Mouse (Mus musculus): Measurements from ENCODE around the gene Gata3. TPM values are rescaled to one million over a fixed set of nuclear protein-coding genes. Genes with fewer than 3 reads are reported as not detected.

The Gata3 gene
- not detected in 2 replicates for polyA plus RNA-seq (2012; ENCODE audit: insufficient read depth, insufficient read length, low replicate concordance, missing spikeins)

GRCm38 (mm10) chr2:9889651-9890183 is at the start of gene Gata3:
Gene Gata3, minus strand, starts transcription at chr2:9890034.
- Histone ChIP-seq H3K4me1 (ENCODE audit: control insufficient read depth, insufficient read depth, low read length) (peaks cover 4% of the 10 kb centered on the region; the same call in 1 of the 2 replicates), H3K27ac (ENCODE audit: insufficient read depth, low read depth, low read length) (no peak within 1 kb of the TSS), H3K4me3 (ENCODE audit: insufficient read depth, low read depth, low read length) (no peak within 1 kb of the TSS)
- WGBS: 4% methylated on average over 23 of the region's 23 CpGs
- TF ChIP-seq POLR2A (IDR thresholded peaks at IDR 0.05; ENCODE audit: insufficient read depth, low read depth, low read length): no peak
- no peak for TF ChIP-seq CTCF (IDR thresholded peaks at IDR 0.05; ENCODE audit: insufficient read depth, low read depth, low read length)

GRCm38 (mm10) chr2:9939250-9939649 is 49.4 kb upstream of the Gata3 start:
- no peaks in the 10 kb centered on the region for H3K4me1 ChIP-seq (ENCODE audit: control insufficient read depth, insufficient read depth, low read length)
- 94% methylated on average over 4 of the region's 4 CpGs for WGBS
- no peak for TF ChIP-seq CTCF (IDR thresholded peaks at IDR 0.05; ENCODE audit: insufficient read depth, low read depth, low read length)
- no peak for TF ChIP-seq POLR2A (IDR thresholded peaks at IDR 0.05; ENCODE audit: insufficient read depth, low read depth, low read length)
- no peak overlapping the region for H3K4me3 ChIP-seq (ENCODE audit: insufficient read depth, low read depth, low read length)
- no peak overlapping the region for H3K27ac ChIP-seq (ENCODE audit: insufficient read depth, low read depth, low read length)

GRCm38 (mm10) chr2:9935965-9936364 is 46.1 kb upstream of the Gata3 start:
- whole genome bisulfite sequencing: 14% methylated on average over 1 of the region's 1 CpGs

GRCm38 (mm10) chr2:9926905-9927283 is 37.1 kb upstream of the Gata3 start:
- 71% methylated on average over 4 of the region's 4 CpGs for WGBS
- Histone ChIP-seq H3K27ac (ENCODE audit: insufficient read depth, low read depth, low read length) (no peak overlapping the region), H3K4me1 (ENCODE audit: control insufficient read depth, insufficient read depth, low read length) (no peaks in the 10 kb centered on the region; the same call in 1 of the 2 replicates), H3K4me3 (ENCODE audit: insufficient read depth, low read depth, low read length) (no peak overlapping the region)
- no peak for TF ChIP-seq POLR2A (IDR thresholded peaks at IDR 0.05; ENCODE audit: insufficient read depth, low read depth, low read length)
- no peak for TF ChIP-seq CTCF (IDR thresholded peaks at IDR 0.05; ENCODE audit: insufficient read depth, low read depth, low read length)

More at GRCm38 (mm10) chr2:9935965-9936364, 46.1 kb upstream of the Gata3 start:
- Histone ChIP-seq H3K4me3 (ENCODE audit: insufficient read depth, low read depth, low read length) (no peak overlapping the region), H3K27ac (ENCODE audit: insufficient read depth, low read depth, low read length) (no peak overlapping the region), H3K4me1 (ENCODE audit: control insufficient read depth, insufficient read depth, low read length) (no peaks in the 10 kb centered on the region)
- TF ChIP-seq CTCF (IDR thresholded peaks at IDR 0.05; ENCODE audit: insufficient read depth, low read depth, low read length) (no peak), POLR2A (IDR thresholded peaks at IDR 0.05; ENCODE audit: insufficient read depth, low read depth, low read length) (no peak)

- H3K27ac ChIP-seq (ENCODE audit: insufficient read depth, low read depth, low read length): no peak overlapping the region
- TF ChIP-seq POLR2A (IDR thresholded peaks at IDR 0.05; ENCODE audit: insufficient read depth, low read depth, low read length) (no peak), CTCF (IDR thresholded peaks at IDR 0.05; ENCODE audit: insufficient read depth, low read depth, low read length) (no peak)
- H3K4me1 ChIP-seq (ENCODE audit: control insufficient read depth, insufficient read depth, low read length): no peaks in the 10 kb centered on the region; the same call in 1 of the 2 replicates
- no peak overlapping the region for H3K4me3 ChIP-seq (ENCODE audit: insufficient read depth, low read depth, low read length)
- 32% methylated on average over 7 of the region's 7 CpGs for WGBS
Observed at GRCm38 (mm10) chr2:9926194-9926904, 36.5 kb upstream of the Gata3 start.

GRCm38 (mm10) chr2:9918691-9919471 is 29.0 kb upstream of the Gata3 start:
- H3K27ac ChIP-seq (ENCODE audit: insufficient read depth, low read depth, low read length): no peak overlapping the region
- 95% methylated on average over 17 of the region's 17 CpGs for WGBS
- TF ChIP-seq POLR2A (IDR thresholded peaks at IDR 0.05; ENCODE audit: insufficient read depth, low read depth, low read length) (no peak), CTCF (IDR thresholded peaks at IDR 0.05; ENCODE audit: insufficient read depth, low read depth, low read length) (no peak)
- no peaks in the 10 kb centered on the region for H3K4me1 ChIP-seq (ENCODE audit: control insufficient read depth, insufficient read depth, low read length)
- H3K4me3 ChIP-seq (ENCODE audit: insufficient read depth, low read depth, low read length): no peak overlapping the region

- Histone ChIP-seq H3K4me1 (ENCODE audit: control insufficient read depth, insufficient read depth, low read length) (no peaks in the 10 kb centered on the region), H3K4me3 (ENCODE audit: insufficient read depth, low read depth, low read length) (no peak overlapping the region), H3K27ac (ENCODE audit: insufficient read depth, low read depth, low read length) (no peak overlapping the region)
- TF ChIP-seq CTCF (IDR thresholded peaks at IDR 0.05; ENCODE audit: insufficient read depth, low read depth, low read length) (no peak), POLR2A (IDR thresholded peaks at IDR 0.05; ENCODE audit: insufficient read depth, low read depth, low read length) (no peak)
- WGBS: 89% methylated on average over 9 of the region's 9 CpGs
Observed at GRCm38 (mm10) chr2:9917602-9918001, 27.8 kb upstream of the Gata3 start.

- H3K27ac ChIP-seq (ENCODE audit: insufficient read depth, low read depth, low read length): no peak overlapping the region
- H3K4me3 ChIP-seq (ENCODE audit: insufficient read depth, low read depth, low read length): no peak overlapping the region
- WGBS: 10% methylated on average over 11 of the region's 11 CpGs
- TF ChIP-seq POLR2A (IDR thresholded peaks at IDR 0.05; ENCODE audit: insufficient read depth, low read depth, low read length) (no peak), CTCF (IDR thresholded peaks at IDR 0.05; ENCODE audit: insufficient read depth, low read depth, low read length) (no peak)
- H3K4me1 ChIP-seq (ENCODE audit: control insufficient read depth, insufficient read depth, low read length): no peaks in the 10 kb centered on the region
Observed at GRCm38 (mm10) chr2:9905995-9906394, 16.2 kb upstream of the Gata3 start.

Data from olfactory bulb, adult 2 months (tissue).